Mouse (Mus musculus) heart, postnatal 25 days (tissue): ENCODE measurements around the gene Wnt6. TPM values are rescaled to one million over a fixed set of nuclear protein-coding genes. Genes with fewer than 3 reads are reported as not detected.
A peak's percentile ranks its signal among the peaks of the same experiment; 100 is the strongest.

ENCODE experiments used
- DNase-seq: peaks from one replicate; pipeline ENCODE4 v3.0.0; 2022; ENCODE audit warnings: low spot score
- intact Hi-C: fragments of 180-260 bp; cut with DNase I; formaldehyde crosslinking; loops from one replicate; pipeline ENCODE4 v1.15.1; 2025
- total RNA-seq, 2 experiments: library from RNA; stranded (reverse); gene quantifications; 2 replicates each; pipeline ENCODE4 v1.2.3; 2021

Gene Wnt6
- total RNA-seq = under 1 TPM in 1 of 2 experiments, not detected in 1; 0.20 TPM

DNA sequence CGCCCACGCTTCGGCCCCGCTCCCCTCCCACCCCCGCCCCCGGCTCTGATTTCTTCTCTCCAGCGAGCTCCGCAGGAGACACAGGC, at the start of gene Wnt6:
Gene Wnt6 (plus strand): TSS at position 48 of the 86 bp plus-strand sequence.
- no peak for DNase-seq

DNA sequence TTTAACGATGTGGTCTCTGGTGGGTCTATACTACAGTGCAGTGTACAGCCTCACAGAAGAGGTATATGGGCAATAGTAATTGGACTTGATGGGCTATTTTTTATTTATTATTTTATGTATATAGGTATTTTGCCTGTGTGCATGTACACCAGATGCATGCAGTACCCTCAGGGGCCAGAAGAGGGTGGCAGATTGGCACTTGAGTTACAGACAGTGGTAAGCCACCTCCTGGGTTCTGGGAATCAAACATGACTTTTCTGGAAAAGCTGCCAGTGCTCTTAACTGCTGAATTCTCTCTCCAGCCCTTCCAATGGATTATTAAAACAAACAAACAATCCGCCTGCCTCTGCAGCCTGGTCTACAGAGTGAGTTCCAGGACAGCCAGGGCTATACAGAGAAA, 47.9 kb upstream of the Wnt6 start:
- intact Hi-C loops = no loop called here
- DNase-seq = no peak

More for the DNA sequence above, at the start of gene Wnt6:
- intact Hi-C loops = no loop called here

DNA sequence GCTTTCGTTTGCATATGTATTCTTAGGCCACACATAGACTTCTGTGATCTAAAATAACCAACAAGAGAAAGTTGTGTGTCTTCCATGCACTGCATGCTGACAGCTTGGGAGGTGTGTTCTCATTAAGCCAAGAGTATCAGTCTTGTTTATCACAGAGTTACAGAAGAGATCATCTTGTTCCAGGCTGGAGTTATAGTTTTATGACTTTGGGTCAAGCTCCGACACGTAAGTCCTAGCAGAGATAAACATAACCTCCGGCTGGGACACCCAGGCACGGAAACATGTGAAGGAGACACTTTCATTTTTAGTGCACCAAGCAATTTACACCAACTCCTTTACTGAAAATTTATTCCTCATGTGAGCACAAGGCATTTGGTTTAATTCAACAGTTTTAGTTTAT, 45.6 kb upstream of the Wnt6 start:
- intact Hi-C loops = no loop called here
- no peak for DNase-seq

DNA sequence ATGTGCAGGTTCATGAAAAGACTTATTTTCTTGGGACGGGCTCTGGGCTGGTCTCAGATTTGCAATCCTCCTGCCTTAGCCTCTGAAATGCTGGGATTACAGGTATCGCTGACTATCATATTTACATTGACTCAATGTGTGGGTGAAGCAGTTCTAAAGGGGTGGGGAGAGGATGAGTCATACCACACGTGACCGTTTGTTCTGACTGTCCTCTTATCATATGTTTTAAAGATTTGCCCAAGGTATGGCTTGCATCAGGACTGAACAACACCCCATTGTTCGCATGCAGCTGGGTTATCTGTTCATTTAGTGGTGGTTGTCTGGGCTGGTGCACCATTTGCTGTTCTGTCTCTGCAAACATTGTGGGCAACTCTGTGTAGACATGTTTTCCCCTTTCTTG, 45.0 kb upstream of the Wnt6 start:
- DNase-seq = no peak
- intact Hi-C loops = no loop called here

DNA sequence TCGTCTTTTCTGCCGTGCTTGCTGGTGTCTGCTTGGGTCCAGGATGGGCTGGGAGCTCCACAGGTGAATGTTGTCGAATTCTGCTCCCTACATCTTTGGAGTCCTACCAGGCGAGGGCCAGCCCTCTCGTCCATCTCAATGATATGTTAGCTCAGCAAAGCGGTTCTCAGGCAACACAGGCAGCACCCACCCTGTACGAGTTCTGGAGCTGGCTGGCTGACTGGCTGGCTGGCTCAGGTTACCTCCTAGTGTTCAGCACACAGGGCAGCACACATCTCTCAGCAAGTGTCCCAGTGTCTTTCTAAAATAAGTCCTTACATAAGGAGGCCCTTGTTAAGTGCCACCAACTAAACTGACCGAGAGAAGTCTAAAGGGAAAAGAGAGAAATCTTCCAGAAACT, 43.2 kb upstream of the Wnt6 start:
- intact Hi-C loops = no loop called here
- no peak for DNase-seq

- intact Hi-C loops = no loop called here
- DNase-seq = no peak
Measured at GRCm38 (mm10) chr1:74736977-74737376, 34.7 kb upstream of the Wnt6 start.

GRCm38 (mm10) chr1:74737500-74737899, 34.2 kb upstream of the Wnt6 start:
- intact Hi-C loops = no loop called here
- DNase-seq = no peak

- intact Hi-C loops = no loop called here
- no peak for DNase-seq
Measured at GRCm38 (mm10) chr1:74740846-74741245, 30.8 kb upstream of the Wnt6 start.

- intact Hi-C loops = no loop called here
- no peak for DNase-seq
Measured at GRCm38 (mm10) chr1:74747335-74747734, 24.4 kb upstream of the Wnt6 start.

DNA sequence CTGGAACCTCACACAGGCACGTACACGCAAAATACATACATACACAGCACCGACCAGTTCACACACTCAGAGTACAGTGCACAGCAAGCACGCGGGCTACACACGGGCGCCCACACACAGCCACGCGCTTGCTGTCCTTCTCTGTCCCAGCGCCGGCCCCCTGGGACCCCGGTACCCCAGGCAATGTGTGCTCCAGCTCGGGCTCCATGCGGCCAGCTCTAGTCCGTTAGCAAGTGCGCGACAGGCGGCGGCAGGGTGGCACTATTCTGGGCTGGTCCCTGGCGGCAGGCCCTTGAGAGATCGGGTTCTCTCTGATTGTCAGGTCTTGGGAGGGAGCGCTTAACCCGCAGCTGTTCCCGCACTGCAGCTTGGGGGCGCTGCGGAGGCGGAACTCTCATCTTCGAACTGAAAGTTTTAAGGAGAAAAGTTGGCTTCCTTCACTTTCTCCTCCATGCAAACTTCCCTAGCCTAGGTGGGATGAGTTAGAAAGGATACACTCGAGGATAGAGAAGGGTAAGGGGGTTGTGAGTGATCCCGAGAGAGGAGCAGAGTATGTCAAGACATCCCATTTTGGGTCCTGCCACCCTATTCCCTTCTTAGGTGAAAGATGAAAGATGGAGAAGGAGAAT, 22.9 kb upstream of the Wnt6 start, which contains the start of gene Prkag3:
Gene Prkag3 (minus strand): TSS at position 579 of the 629 bp plus-strand sequence.
- intact Hi-C loops = no loop called here

DNA sequence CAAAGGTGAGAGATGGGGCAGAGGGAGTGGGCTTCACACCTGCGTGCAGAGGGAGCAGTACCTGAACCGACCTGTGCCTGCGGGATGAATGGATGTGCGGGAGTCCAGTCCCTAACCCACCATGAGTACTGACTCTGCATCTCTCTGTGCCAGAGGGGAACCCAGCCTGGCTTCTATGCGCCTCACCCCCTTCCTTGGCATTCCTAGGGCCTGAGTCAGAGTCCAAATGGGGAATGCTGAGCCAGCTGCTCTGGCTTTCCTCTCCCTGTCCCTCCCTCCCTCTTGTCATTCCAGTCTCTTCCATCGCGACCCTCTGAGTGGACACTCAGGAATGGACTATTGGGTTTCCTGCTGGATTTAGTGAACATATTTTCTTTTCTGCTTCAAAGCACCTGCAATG, 22.4 kb upstream of the Wnt6 start:
- peak; percentile 50 for DNase-seq
- intact Hi-C loops = no loop called here

More for the DNA sequence above, 22.9 kb upstream of the Wnt6 start, which contains the start of gene Prkag3:
- DNase-seq = no peak

DNA sequence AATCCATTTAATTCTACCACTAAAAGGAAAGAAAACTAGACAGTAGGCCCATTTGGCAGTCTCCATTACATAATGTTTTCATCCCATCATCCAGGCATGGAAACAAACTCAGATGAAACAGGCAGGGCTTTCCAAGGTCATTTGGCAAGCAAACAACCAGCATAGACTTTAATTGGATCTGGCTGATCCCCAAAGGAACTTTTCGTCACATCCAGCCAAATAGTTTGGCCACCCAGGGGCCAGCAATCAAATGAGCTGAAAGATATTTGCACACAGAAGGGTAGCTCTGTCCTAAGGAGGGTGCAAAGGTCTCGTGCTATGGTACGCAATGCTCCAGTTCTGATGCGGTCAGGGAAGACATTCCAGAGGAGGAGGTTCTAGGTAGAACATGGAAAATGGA, 21.0 kb upstream of the Wnt6 start:
- intact Hi-C loops = loop anchor here (5.0 to 10.0 kb wide), 2 partner anchors 33 to 86 kb away; partner anchors contain the start of gene Ttll4
- DNase-seq = no peak

DNA sequence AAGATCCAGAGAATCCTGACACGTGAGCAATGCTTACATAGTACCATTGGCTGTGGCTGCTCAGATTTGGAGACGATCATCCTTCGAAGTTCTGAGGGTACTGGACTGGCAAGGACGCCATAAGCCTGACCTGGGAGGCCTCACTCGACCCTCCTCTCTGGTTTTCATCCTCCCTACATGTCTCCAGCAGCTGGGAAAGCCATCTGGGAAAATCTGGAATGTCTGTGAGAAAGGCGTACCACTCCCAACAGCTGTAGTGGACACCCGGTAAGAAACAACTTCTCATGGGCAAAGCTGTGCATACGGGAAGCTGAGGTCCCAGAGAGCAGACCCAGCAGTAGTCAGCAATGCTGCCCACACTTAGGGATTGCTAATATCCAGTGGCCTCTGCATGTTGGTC, 19.5 kb upstream of the Wnt6 start:
- DNase-seq = no peak
- intact Hi-C loops = loop anchor here (5.0 to 10.0 kb wide), 2 partner anchors 35 to 87 kb away; partner anchors contain the start of gene Ttll4

DNA sequence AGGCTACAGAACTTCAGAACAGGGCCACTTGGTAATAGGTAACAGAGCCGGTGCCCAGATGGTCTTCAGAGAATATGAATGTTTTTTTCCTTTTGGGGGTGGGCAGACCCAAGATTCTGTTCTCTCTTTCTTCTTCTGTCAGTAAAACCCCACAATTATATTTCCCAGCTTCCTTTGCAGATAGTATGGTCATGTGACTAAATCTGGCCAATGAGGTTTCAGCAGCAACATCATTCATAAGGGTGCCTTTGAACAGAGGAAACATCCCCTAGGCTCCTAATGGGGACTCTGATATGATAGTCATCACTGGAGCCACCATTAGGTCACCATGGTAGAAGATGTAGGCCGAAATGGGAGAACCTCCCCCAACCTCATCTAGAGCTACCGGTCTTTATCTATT, 18.9 kb upstream of the Wnt6 start:
- intact Hi-C loops = loop anchor here (5.0 to 10.0 kb wide), 2 partner anchors 36 to 88 kb away; partner anchors contain the start of gene Ttll4
- no peak for DNase-seq

DNA sequence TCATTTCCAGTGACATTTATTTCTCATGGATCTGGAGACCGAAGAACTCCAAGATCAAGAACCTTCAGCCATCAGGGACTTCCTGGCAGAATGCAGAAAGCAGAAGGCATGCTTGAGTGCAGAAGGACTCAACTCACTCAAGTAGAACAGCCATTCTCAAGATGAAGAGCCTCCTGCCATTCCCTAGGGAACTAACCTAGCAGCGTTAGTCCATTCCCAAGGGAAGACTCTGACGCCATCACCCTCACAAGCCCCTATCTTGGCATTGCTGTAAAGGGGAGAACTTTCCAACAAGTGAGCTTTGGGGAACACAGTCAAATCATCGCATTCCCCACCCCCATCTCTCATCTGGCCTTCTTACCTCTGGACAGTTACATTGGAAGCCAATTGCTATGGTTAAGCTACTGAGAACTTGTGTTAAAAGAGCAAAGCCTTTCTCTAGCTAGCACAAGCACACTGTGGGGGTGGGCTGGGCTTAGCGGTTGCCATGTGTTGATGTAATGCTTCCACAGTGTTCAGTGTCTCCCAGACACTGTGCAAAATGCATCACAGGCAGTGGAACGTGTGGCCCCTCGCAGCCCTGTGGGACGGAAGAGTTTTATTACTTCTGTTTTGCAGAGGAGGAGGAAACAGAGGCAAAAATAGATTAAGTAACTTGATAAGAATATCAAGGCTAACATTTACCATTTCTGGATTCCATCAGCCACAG, 18.3 kb upstream of the Wnt6 start:
- intact Hi-C loops = loop anchor here (5.0 to 10.0 kb wide), 2 partner anchors 36 to 89 kb away; partner anchors contain the start of gene Ttll4
- DNase-seq = no peak

GRCm38 (mm10) chr1:74754175-74754785, 17.4 kb upstream of the Wnt6 start:
- intact Hi-C loops = loop anchor here (5.0 to 10.0 kb wide), 2 partner anchors 37 to 89 kb away; partner anchors contain the start of gene Ttll4

DNA sequence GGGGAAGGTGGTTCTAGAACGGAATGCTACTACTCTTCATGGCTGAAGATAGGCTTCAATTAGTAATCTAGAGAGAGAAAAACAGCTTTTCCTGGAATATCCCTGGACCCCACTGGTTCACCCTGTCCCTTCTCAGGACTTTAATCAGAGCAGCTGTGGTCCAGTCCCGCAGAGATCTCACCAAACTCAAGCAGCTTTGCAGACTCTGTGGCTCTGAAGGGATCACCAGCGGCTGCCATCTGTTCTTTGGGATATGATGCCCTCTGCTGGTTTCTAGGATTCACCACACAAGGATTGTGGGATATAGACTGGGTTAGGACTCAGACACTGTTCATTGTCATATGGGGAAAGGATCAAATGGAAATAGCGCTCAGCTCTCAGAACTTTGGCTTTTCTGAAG, 11.9 kb upstream of the Wnt6 start:
- peak; percentile 23 for DNase-seq
- intact Hi-C loops = loop anchor here (2.0 to 10.0 kb wide), 4 partner anchors 95 to 299 kb away; partner anchors contain the start of genes Rnf25, Stk36 and Ttll4

More at GRCm38 (mm10) chr1:74754175-74754785, 17.4 kb upstream of the Wnt6 start:
- DNase-seq = no peak

- intact Hi-C loops = loop anchor here (5.0 to 10.0 kb wide), 2 partner anchors 118 to 161 kb away; partner anchors contain the start of genes Rnf25 and Stk36
- DNase-seq = no peak
Measured at GRCm38 (mm10) chr1:74763081-74763480, 8.6 kb upstream of the Wnt6 start.

DNA sequence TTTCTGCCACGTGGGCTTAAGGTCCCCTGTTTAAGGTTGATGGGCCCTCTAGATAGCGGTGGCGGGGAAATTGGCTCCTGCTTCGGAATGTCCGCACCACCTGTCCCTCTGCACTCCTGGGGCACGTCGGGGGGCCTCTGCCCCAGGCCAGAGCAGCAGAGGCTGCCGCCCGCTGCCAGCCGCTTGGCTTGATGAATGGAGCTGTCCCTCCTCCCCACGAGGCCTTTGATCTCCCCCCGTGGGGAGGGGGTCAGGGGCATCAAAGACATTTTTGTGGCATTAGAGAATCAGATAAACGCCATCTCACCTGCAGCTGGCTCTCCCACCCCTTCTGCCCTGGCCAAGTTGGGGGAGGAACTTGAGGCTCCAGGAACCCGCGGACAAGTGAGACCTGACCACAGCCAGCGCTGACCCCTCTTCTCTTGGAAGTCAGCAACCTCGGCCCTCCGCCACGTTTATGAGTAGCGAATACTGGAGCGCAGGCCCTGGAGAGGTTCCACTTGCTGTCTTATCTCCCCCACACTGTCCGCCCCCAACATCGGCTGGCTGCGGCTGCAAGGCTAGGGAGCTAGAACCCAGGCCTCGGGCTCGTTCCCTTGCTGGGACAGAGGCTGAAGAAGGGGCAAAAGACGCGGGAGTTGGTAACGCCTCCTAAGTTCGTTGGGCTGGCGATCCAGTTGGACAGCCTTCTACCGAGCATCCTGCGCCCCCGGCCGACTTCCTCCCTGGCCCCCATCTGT, 795 bp upstream of the Wnt6 start:
- intact Hi-C loops = no loop called here
- DNase-seq = no peak

GRCm38 (mm10) chr1:74771467-74771844, 236 bp upstream of the Wnt6 start:
- intact Hi-C loops = no loop called here
- DNase-seq = no peak
